15 mouse cellular contexts compared by ENCODE assay signal in genomic region chr12:111933971-111934370, GRCm38 (mm10). TPM values are rescaled to one million over a fixed set of nuclear protein-coding genes. Genes with fewer than 3 reads are reported as not detected.
DNase-seq lines count a peak whose midpoint lies in the region; ATAC-seq and TF ChIP-seq lines count a peak whose summit lies in the region.
"Had no signal": no experiment of that assay in that cellular context is flagged by ENCODE, and none has a peak within 500 bp of the region (broad histone marks: within the 10 kb centered on the region; RNA-seq: fewer than 3 reads in every experiment).

No protein-coding gene starts in this region.

- no peak for TF ChIP-seq CTCF in stomach, postnatal 0 days (IDR thresholded peaks at IDR 0.05; ENCODE audit: low read depth)

- no peak overlapping the region for H3K4me3 ChIP-seq in kidney, embryonic 16.5 days (ENCODE audit: low read length)
- no peak overlapping the region for H3K4me3 ChIP-seq in midbrain, embryonic 11.5 days (ENCODE audit: low read depth, low read length)
- H3K4me3 ChIP-seq in midbrain, embryonic 13.5 days (replicated peaks): no peak overlapping the region
- peak overlapping the region; percentile 0; the same call in 1 of the 2 replicates for H3K4me3 ChIP-seq in stomach, postnatal 0 days (ENCODE audit: low read depth, low read length)
- H3K4me3 ChIP-seq: embryonic facial prominence, embryonic 13.5 days had no signal

- 56% methylated on average over 2 of the region's 2 CpGs for WGBS in kidney, embryonic 16.5 days
- 87% methylated on average over 2 of the region's 2 CpGs for WGBS in midbrain, embryonic 11.5 days
- WGBS in midbrain, embryonic 13.5 days: 73% methylated on average over 2 of the region's 2 CpGs
- 40% methylated on average over 2 of the region's 2 CpGs for WGBS in stomach, postnatal 0 days

- peak; percentile 74 to 75 for DNase-seq in cerebellum, postnatal 10 days
- DNase-seq in cerebellum, adult 9-10 months: no peak
- no peak for DNase-seq in kidney, postnatal 14 days
- DNase-seq in midbrain, embryonic 11.5 days (ENCODE audit: low spot score, missing footprints): peak; percentile 79
- DNase-seq in stomach, postnatal 0 days (ENCODE audit: low spot score): no peak
- no peak for DNase-seq in testis, postnatal 14 days (ENCODE audit: low spot score)
- DNase-seq: thymus, adult 18-20 months had no signal

- H3K9ac ChIP-seq in kidney, embryonic 16.5 days (replicated peaks; ENCODE audit: low read length): no peak overlapping the region
- no peak overlapping the region for H3K9ac ChIP-seq in midbrain, embryonic 11.5 days (ENCODE audit: low read length)
- H3K9ac ChIP-seq in midbrain, embryonic 13.5 days (replicated peaks): no peak overlapping the region
- H3K9ac ChIP-seq in stomach, postnatal 0 days (ENCODE audit: low read length): no peak overlapping the region
- H3K9ac ChIP-seq: embryonic facial prominence, embryonic 13.5 days had no signal

- ATAC-seq in kidney, embryonic 16.5 days (ENCODE audit: low FRiP score, low TSS enrichment): no peak
- ATAC-seq in midbrain, embryonic 11.5 days (ENCODE audit: low FRiP score): no peak
- ATAC-seq in midbrain, embryonic 13.5 days: no peak
- ATAC-seq in stomach, postnatal 0 days (ENCODE audit: low FRiP score, low TSS enrichment): no peak

- peaks cover 62% of the 10 kb centered on the region for H3K4me1 ChIP-seq in kidney, embryonic 16.5 days (ENCODE audit: insufficient read depth, low read length)
- H3K4me1 ChIP-seq in midbrain, embryonic 11.5 days (ENCODE audit: control insufficient read depth, insufficient read depth, low read length): no peaks in the 10 kb centered on the region
- H3K4me1 ChIP-seq in midbrain, embryonic 13.5 days (replicated peaks): peaks cover 14% of the 10 kb centered on the region
- H3K4me1 ChIP-seq in stomach, postnatal 0 days (replicated peaks; ENCODE audit: control insufficient read depth, insufficient read depth): peaks cover 24% of the 10 kb centered on the region

- H3K36me3 ChIP-seq in kidney, embryonic 16.5 days (ENCODE audit: insufficient read depth, low read length): no peaks in the 10 kb centered on the region
- no peaks in the 10 kb centered on the region for H3K36me3 ChIP-seq in midbrain, embryonic 11.5 days (ENCODE audit: control insufficient read depth, insufficient read depth, low read length)
- no peaks in the 10 kb centered on the region for H3K36me3 ChIP-seq in midbrain, embryonic 13.5 days
- H3K36me3 ChIP-seq in stomach, postnatal 0 days (ENCODE audit: control insufficient read depth, insufficient read depth, low read length): no peaks in the 10 kb centered on the region
- H3K36me3 ChIP-seq: embryonic facial prominence, embryonic 13.5 days had no signal

- H3K27ac ChIP-seq in kidney, embryonic 16.5 days (ENCODE audit: low read length): peak overlapping the region; percentile 55
- no peak overlapping the region for H3K27ac ChIP-seq in midbrain, embryonic 11.5 days (ENCODE audit: low read depth, low read length)
- no peak overlapping the region for H3K27ac ChIP-seq in midbrain, embryonic 13.5 days
- peak overlapping the region; percentile 56 for H3K27ac ChIP-seq in stomach, postnatal 0 days (replicated peaks)
- H3K27ac ChIP-seq: embryonic facial prominence, embryonic 13.5 days had no signal

- TF ChIP-seq EP300 in stomach, postnatal 0 days (optimal IDR thresholded peaks at IDR 0.05): no peak

- no peaks in the 10 kb centered on the region for H3K27me3 ChIP-seq in kidney, embryonic 16.5 days (ENCODE audit: insufficient read depth, low read length)
- no peaks in the 10 kb centered on the region for H3K27me3 ChIP-seq in midbrain, embryonic 11.5 days (ENCODE audit: control insufficient read depth, insufficient read depth, low read length)
- H3K27me3 ChIP-seq in midbrain, embryonic 13.5 days: no peaks in the 10 kb centered on the region
- H3K27me3 ChIP-seq in stomach, postnatal 0 days (ENCODE audit: control insufficient read depth, insufficient read depth, low read length): no peaks in the 10 kb centered on the region
- H3K27me3 ChIP-seq: embryonic facial prominence, embryonic 13.5 days had no signal

- H3K4me2 ChIP-seq in kidney, embryonic 16.5 days (replicated peaks; ENCODE audit: low read depth, low read length): peak overlapping the region; percentile 27; the same call in 1 of the 2 replicates
- H3K4me2 ChIP-seq in midbrain, embryonic 11.5 days: no peak overlapping the region
- no peak overlapping the region for H3K4me2 ChIP-seq in midbrain, embryonic 13.5 days (replicated peaks)
- H3K4me2 ChIP-seq in stomach, postnatal 0 days (replicated peaks; ENCODE audit: low read depth): no peak overlapping the region; the same call in 1 of the 2 replicates
- H3K4me2 ChIP-seq: embryonic facial prominence, embryonic 13.5 days had no signal

- no peaks in the 10 kb centered on the region for H3K9me3 ChIP-seq in kidney, embryonic 16.5 days (ENCODE audit: low read length)
- no peaks in the 10 kb centered on the region for H3K9me3 ChIP-seq in midbrain, embryonic 11.5 days (ENCODE audit: control insufficient read depth, low read length)
- H3K9me3 ChIP-seq in midbrain, embryonic 13.5 days: no peaks in the 10 kb centered on the region
- no peaks in the 10 kb centered on the region for H3K9me3 ChIP-seq in stomach, postnatal 0 days (ENCODE audit: control insufficient read depth, low read length)
- H3K9me3 ChIP-seq: embryonic facial prominence, embryonic 13.5 days had no signal

RNA-seq across cellular contexts. Expression of gene Ppp1r13b, which starts 26.1 kb away (rescaled TPM):
- 7.4 and 14.7 TPM in 2 replicates for polyA plus RNA-seq in kidney, embryonic 16.5 days (2015; fragmentation: Nextera tagmentation; extraction: Ambion mirVana)
- polyA plus RNA-seq in midbrain, embryonic 11.5 days (2014; fragmentation: Nextera tagmentation; extraction: Ambion mirVana): 4.9 and 6.3 TPM in 2 replicates
- 17.8 and 19.7 TPM in 2 replicates for polyA plus RNA-seq in midbrain, embryonic 13.5 days (2015; fragmentation: Nextera tagmentation; extraction: Ambion mirVana)
- polyA plus RNA-seq in stomach, postnatal 0 days (2015; fragmentation: Nextera tagmentation; extraction: Ambion mirVana): 18.9 and 21.5 TPM in 2 replicates

RNA-seq across cellular contexts. Expression of gene Atp5mpl, which starts 32.8 kb away (rescaled TPM):
- 713 and 717 TPM in 2 replicates for polyA plus RNA-seq in kidney, embryonic 16.5 days (2015; fragmentation: Nextera tagmentation; extraction: Ambion mirVana)
- 565 and 627 TPM in 2 replicates for polyA plus RNA-seq in midbrain, embryonic 11.5 days (2014; fragmentation: Nextera tagmentation; extraction: Ambion mirVana)
- 697 and 714 TPM in 2 replicates for polyA plus RNA-seq in midbrain, embryonic 13.5 days (2015; fragmentation: Nextera tagmentation; extraction: Ambion mirVana)
- polyA plus RNA-seq in stomach, postnatal 0 days (2015; fragmentation: Nextera tagmentation; extraction: Ambion mirVana): 814 and 865 TPM in 2 replicates

RNA-seq across cellular contexts. Expression of gene Tdrd9, which starts 37.4 kb away (rescaled TPM):
- polyA plus RNA-seq in kidney, embryonic 16.5 days (2015; fragmentation: Nextera tagmentation; extraction: Ambion mirVana): 0.45 and 0.75 TPM in 2 replicates
- 0.87 and 1.4 TPM in 2 replicates for polyA plus RNA-seq in midbrain, embryonic 11.5 days (2014; fragmentation: Nextera tagmentation; extraction: Ambion mirVana)
- polyA plus RNA-seq in midbrain, embryonic 13.5 days (2015; fragmentation: Nextera tagmentation; extraction: Ambion mirVana): 0.23 and 0.58 TPM in 2 replicates
- polyA plus RNA-seq in stomach, postnatal 0 days (2015; fragmentation: Nextera tagmentation; extraction: Ambion mirVana): 0.01 TPM in 1 of 2 replicates, not detected in the other

RNA-seq across cellular contexts. Expression of gene Rd3l, which starts 47.1 kb away (rescaled TPM):
- polyA plus RNA-seq in kidney, embryonic 16.5 days (2015; fragmentation: Nextera tagmentation; extraction: Ambion mirVana): not detected in 2 replicates
- not detected in 2 replicates for polyA plus RNA-seq in midbrain, embryonic 11.5 days (2014; fragmentation: Nextera tagmentation; extraction: Ambion mirVana)
- polyA plus RNA-seq in midbrain, embryonic 13.5 days (2015; fragmentation: Nextera tagmentation; extraction: Ambion mirVana): not detected in 2 replicates
- 0.08 and 0.13 TPM in 2 replicates for polyA plus RNA-seq in stomach, postnatal 0 days (2015; fragmentation: Nextera tagmentation; extraction: Ambion mirVana)
- polyA plus RNA-seq: embryonic facial prominence, embryonic 13.5 days; hindbrain, embryonic 16.5 days; kidney, embryonic 14.5 days; midbrain, postnatal 0 days; neural tube, embryonic 11.5 days; urinary bladder, adult 2 months had no signal

Comparison
In these comparisons a context has a peak if more than half of its experiments do, and no peak if none do; other contexts are left out.
1. DNase-seq: peak in cerebellum, postnatal 10 days (2 of 2) and midbrain, embryonic 11.5 days (single experiment); none in cerebellum, adult 9-10 months (single experiment), kidney, postnatal 14 days (single experiment), stomach, postnatal 0 days (single experiment) and testis, postnatal 14 days (single experiment).
2. H3K27ac ChIP-seq: peak in kidney, embryonic 16.5 days (single experiment) and stomach, postnatal 0 days (single experiment); none in midbrain, embryonic 11.5 days (single experiment) and midbrain, embryonic 13.5 days (single experiment).